Mouse (Mus musculus) midbrain, embryonic 15.5 days (tissue): Measurements from ENCODE around the gene Coro7. TPM values are rescaled to one million over a fixed set of nuclear protein-coding genes. Genes with fewer than 3 reads are reported as not detected.

Experiments
- ATAC-seq: fragments of 200-750 bp; cut with Nextera tagmentation; replicated peaks from 2 replicates; pipeline ENCODE4 v1.8.0; 2017; ENCODE audit warnings: moderate TSS enrichment
- H3K27ac ChIP-seq: fragments of 300-500 bp; sonication (generic); 2 replicates; pipeline ENCODE4 v1.5.1; 2015; ENCODE audit warnings: mild to moderate bottlenecking, inconsistent platforms
- H3K27me3 ChIP-seq: fragments of 300-500 bp; sonication (generic); replicated peaks from 2 replicates; pipeline ENCODE4 v1.6.1; 2015; ENCODE audit warnings: inconsistent platforms
- H3K36me3 ChIP-seq: fragments of 300-500 bp; sonication (generic); replicated peaks from 2 replicates; pipeline ENCODE4 v1.6.1; 2015; ENCODE audit warnings: inconsistent platforms
- H3K4me1 ChIP-seq: fragments of 300-500 bp; sonication (generic); 2 replicates; pipeline ENCODE4 v1.6.1; 2015; ENCODE audit warnings: inconsistent platforms
- H3K4me2 ChIP-seq: fragments of 300-500 bp; sonication (generic); 2 replicates; pipeline ENCODE4 v1.6.1; 2015; ENCODE audit warnings: inconsistent platforms, mild to moderate bottlenecking, moderate library complexity
- H3K4me3 ChIP-seq: fragments of 300-500 bp; sonication (generic); 2 replicates; pipeline ENCODE4 v1.5.1; 2015; ENCODE audit warnings: mild to moderate bottlenecking, inconsistent platforms
- H3K9ac ChIP-seq: fragments of 300-500 bp; sonication (generic); 2 replicates; pipeline ENCODE4 v1.6.1; 2015; ENCODE audit warnings: mild to moderate bottlenecking, inconsistent platforms
- H3K9me3 ChIP-seq: fragments of 300-500 bp; sonication (generic); 2 replicates; pipeline ENCODE4 v1.6.1; 2016; ENCODE audit warnings: inconsistent platforms
- WGBS: fragments of 180-500 bp; shearing (Covaris S2); methylation state at CpG from one replicate; pipeline ENCODE4 v1.1.7; 2015; ENCODE audit warnings: mixed read lengths; 5-methylcytosine and 5-hydroxymethylcytosine counted together
- polyA plus RNA-seq: library from polyadenylated mRNA; unstranded; fragments of >200 nt; fragmentation: Nextera tagmentation; extraction: Ambion mirVana; gene quantifications from 2 replicates; pipeline ENCODE4 v1.2.1, GENCODE M21; 2015

The Coro7 gene
- polyA plus RNA-seq, 1 experiment from 2014 or later: 33.2 TPM

DNA sequence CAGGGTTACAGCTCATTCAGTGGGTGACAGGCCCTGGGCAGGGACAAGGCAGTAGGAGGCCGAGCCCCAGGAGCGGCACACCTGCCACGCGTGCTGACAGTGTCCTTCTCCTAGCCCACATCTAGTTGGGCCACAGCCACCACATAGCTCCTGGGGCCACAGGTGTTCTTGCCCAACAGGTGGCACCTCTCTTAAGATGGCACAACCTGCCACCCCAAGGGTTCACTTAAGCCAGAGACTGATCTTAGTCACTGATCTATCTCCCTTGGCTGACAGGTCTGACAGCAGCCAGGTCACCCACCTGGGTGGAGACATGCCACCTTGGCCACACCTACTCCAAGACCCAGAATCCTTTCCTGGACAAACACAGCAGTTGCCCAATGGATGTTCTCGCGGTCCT, 36.6 kb downstream of the Coro7 start:
- H3K27me3 ChIP-seq: no peaks in the 10 kb centered on the region
- H3K4me2 ChIP-seq: no peak overlapping the region
- H3K4me1 ChIP-seq: peaks cover 28% of the 10 kb centered on the region
- H3K9me3 ChIP-seq: no peaks in the 10 kb centered on the region
- H3K36me3 ChIP-seq: no peaks in the 10 kb centered on the region
- no peak overlapping the region for H3K27ac ChIP-seq
- no peak for ATAC-seq
- no peak overlapping the region for H3K4me3 ChIP-seq
- 90% methylated on average over 6 of the region's 6 CpGs for WGBS
- no peak overlapping the region for H3K9ac ChIP-seq

DNA sequence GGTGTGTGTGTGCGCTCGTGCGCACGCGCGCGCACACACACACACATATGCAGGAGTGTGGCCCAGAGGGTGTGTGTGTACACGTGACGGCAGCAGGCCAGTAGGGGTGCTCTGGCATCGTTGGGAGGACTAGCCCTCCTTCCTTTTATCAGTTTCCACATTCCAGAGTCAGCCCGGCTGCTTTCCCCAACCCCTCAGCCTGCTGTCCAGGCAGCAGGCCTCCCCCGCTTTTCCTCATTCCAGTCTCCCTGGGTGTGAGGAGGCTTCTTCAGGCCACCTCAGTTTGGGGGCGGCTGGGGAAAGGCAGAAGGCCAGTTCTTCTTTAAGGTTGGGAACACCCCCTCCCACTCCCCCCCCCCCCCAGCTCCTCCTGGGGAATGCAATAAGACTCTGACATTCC, 37.4 kb downstream of the Coro7 start:
- Histone ChIP-seq H3K4me3 (no peak overlapping the region), H3K4me1 (peaks cover 28% of the 10 kb centered on the region), H3K36me3 (no peaks in the 10 kb centered on the region; the same call in 1 of the 2 replicates), H3K27me3 (no peaks in the 10 kb centered on the region), H3K9ac (no peak overlapping the region), H3K4me2 (no peak overlapping the region), H3K9me3 (no peaks in the 10 kb centered on the region), H3K27ac (peak overlapping the region; percentile 14; the same call in 1 of the 2 replicates)
- no peak for ATAC-seq
- 42% methylated on average over 13 of the region's 13 CpGs for WGBS

GRCm38 (mm10) chr16:4641119-4641838, 38.3 kb downstream of the Coro7 start:
- ATAC-seq: no peak
- no peaks in the 10 kb centered on the region; the same call in 1 of the 2 replicates for H3K36me3 ChIP-seq
- H3K9ac ChIP-seq: no peak overlapping the region
- no peaks in the 10 kb centered on the region for H3K27me3 ChIP-seq
- peak overlapping the region; percentile 61 for H3K4me2 ChIP-seq
- 57% methylated on average over 3 of the region's 3 CpGs for WGBS
- H3K4me3 ChIP-seq: no peak overlapping the region
- H3K27ac ChIP-seq: no peak overlapping the region
- no peaks in the 10 kb centered on the region for H3K9me3 ChIP-seq
- peaks cover 28% of the 10 kb centered on the region for H3K4me1 ChIP-seq

GRCm38 (mm10) chr16:4640267-4641005, 39.1 kb downstream of the Coro7 start:
- peaks cover 28% of the 10 kb centered on the region for H3K4me1 ChIP-seq
- peak; percentile 38 for ATAC-seq
- no peak overlapping the region for H3K27ac ChIP-seq
- 13% methylated on average over 17 of the region's 17 CpGs for WGBS
- H3K9ac ChIP-seq: peak overlapping the region; percentile 27; the same call in 1 of the 2 replicates
- peak overlapping the region; percentile 43 for H3K4me3 ChIP-seq
- H3K9me3 ChIP-seq: no peaks in the 10 kb centered on the region
- H3K27me3 ChIP-seq: no peaks in the 10 kb centered on the region
- H3K4me2 ChIP-seq: peak overlapping the region; percentile 61
- no peaks in the 10 kb centered on the region; the same call in 1 of the 2 replicates for H3K36me3 ChIP-seq

DNA sequence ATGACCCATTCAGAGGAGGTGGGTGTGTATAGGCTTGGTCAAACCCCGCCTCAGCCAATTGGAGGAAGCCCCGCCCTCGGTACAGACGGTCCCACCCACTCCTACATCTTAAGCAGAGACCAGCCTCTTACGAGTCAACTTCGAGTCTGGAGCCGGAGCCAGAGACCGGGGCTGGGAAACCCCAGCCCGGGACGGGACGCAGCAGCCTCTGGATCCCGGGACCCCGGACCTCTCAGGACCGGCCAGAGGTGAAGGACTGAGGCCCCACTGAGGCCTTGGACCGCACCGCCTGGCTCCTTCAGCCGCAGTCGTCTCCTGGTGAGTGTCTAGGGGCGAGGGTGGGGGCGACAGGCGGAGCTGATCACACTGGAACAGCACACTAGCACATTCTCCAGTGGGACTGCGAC, 39.7 kb downstream of the Coro7 start, which contains the start of the genes Vasn and Dnaja3:
Gene Vasn (plus strand): TSS at position 111 of the 407 bp plus-strand sequence.
Gene Dnaja3 (plus strand): TSS at position 159 of the 407 bp plus-strand sequence.
- H3K4me1 ChIP-seq: peaks cover 28% of the 10 kb centered on the region
- H3K27ac ChIP-seq: no peak within 1 kb of the TSS
- H3K36me3 ChIP-seq: no peaks in the 10 kb centered on the region; the same call in 1 of the 2 replicates
- peak within 1 kb of the TSS; percentile 27; the same call in 1 of the 2 replicates for H3K9ac ChIP-seq
- WGBS: 4% methylated on average over 22 of the region's 22 CpGs
- no peaks in the 10 kb centered on the region for H3K27me3 ChIP-seq
- peak within 1 kb of the TSS; percentile 61 for H3K4me2 ChIP-seq
- ATAC-seq: peak; percentile 91
- no peaks in the 10 kb centered on the region for H3K9me3 ChIP-seq
- peak within 1 kb of the TSS; percentile 43 for H3K4me3 ChIP-seq

GRCm38 (mm10) chr16:4638891-4639390, 40.6 kb downstream of the Coro7 start:
- 94% methylated on average over 3 of the region's 3 CpGs for WGBS
- H3K4me1 ChIP-seq: peaks cover 28% of the 10 kb centered on the region
- H3K9ac ChIP-seq: no peak overlapping the region
- no peaks in the 10 kb centered on the region; the same call in 1 of the 2 replicates for H3K36me3 ChIP-seq
- H3K27me3 ChIP-seq: no peaks in the 10 kb centered on the region
- H3K4me2 ChIP-seq: no peak overlapping the region
- H3K4me3 ChIP-seq: no peak overlapping the region
- ATAC-seq: no peak
- no peak overlapping the region for H3K27ac ChIP-seq
- no peaks in the 10 kb centered on the region for H3K9me3 ChIP-seq

DNA sequence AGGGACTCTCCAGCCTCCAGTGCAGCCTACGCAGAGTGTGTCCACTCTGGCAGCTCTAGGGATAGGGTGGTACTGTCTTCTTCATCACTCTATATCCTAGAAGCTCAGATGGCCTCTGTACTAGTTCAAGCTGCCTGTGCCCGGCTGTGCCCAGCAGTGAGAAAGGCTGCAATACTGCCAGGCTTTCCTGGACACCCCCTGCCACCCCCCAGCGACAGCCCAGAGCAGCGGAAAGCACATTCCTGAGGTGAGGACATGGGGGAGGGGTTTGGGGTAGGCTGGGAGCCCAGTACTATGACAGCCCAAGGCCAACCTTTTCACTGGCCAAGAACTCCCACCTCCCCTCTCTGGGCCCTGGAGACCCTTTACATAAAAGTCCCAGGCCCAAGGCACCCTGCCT, 43.8 kb downstream of the Coro7 start:
- H3K27ac ChIP-seq: no peak overlapping the region
- no peaks in the 10 kb centered on the region for H3K27me3 ChIP-seq
- 73% methylated on average over 4 of the region's 4 CpGs for WGBS
- no peak overlapping the region for H3K4me3 ChIP-seq
- ATAC-seq: no peak
- no peak overlapping the region for H3K4me2 ChIP-seq
- H3K9ac ChIP-seq: no peak overlapping the region
- H3K9me3 ChIP-seq: no peaks in the 10 kb centered on the region
- H3K4me1 ChIP-seq: peaks cover 12% of the 10 kb centered on the region
- H3K36me3 ChIP-seq: no peaks in the 10 kb centered on the region; the same call in 1 of the 2 replicates

DNA sequence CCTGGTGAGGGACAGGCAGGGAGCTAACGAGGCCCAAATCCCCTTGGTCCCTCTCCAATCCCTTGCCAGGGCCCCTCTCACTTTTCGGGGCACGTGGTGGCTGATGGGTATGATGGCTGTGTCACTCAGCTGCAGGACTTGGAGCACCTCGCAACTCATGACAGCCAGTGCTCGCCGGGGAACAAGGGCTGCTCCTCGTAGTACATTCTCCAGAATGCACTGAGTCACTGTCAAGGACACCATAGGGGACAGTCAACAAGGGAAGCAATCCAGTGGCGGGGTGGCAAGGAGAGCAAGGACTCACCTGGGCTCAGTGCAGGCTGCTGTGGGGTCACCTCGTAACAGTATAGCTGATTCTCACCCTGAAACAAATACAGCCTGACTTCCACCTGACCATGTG, 44.9 kb downstream of the Coro7 start:
- Histone ChIP-seq H3K4me1 (peaks cover 4% of the 10 kb centered on the region; the same call in 1 of the 2 replicates), H3K9me3 (no peaks in the 10 kb centered on the region), H3K4me3 (no peak overlapping the region), H3K27ac (no peak overlapping the region), H3K9ac (no peak overlapping the region), H3K36me3 (no peaks in the 10 kb centered on the region; the same call in 1 of the 2 replicates), H3K27me3 (no peaks in the 10 kb centered on the region), H3K4me2 (no peak overlapping the region)
- ATAC-seq: no peak
- 87% methylated on average over 9 of the region's 9 CpGs for WGBS

DNA sequence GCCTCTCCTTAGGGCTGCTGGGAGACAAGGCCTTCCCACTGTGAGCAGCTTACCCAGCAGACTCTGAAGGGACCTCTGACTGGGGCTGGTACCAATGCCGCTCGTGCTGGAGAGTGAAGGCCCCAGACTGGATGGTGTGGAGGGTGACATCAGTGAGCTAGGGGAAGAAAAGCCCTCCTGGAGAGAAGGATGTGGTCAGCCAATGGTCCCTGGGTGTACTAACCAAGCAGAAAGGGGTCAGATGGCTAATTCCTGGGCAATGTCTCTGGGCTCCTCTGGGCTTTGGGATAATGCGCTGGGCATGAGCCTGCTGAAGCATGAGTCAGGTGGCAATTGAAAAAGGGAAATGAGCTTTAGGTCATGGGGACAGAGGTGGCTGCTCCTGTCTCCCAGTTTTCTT, 45.9 kb downstream of the Coro7 start:
- Histone ChIP-seq H3K9me3 (no peaks in the 10 kb centered on the region), H3K27me3 (no peaks in the 10 kb centered on the region), H3K36me3 (peaks cover 2% of the 10 kb centered on the region; the same call in 1 of the 2 replicates), H3K4me3 (no peak overlapping the region), H3K4me1 (no peaks in the 10 kb centered on the region), H3K4me2 (no peak overlapping the region), H3K9ac (no peak overlapping the region), H3K27ac (no peak overlapping the region)
- WGBS: 86% methylated on average over 3 of the region's 3 CpGs
- ATAC-seq: no peak

DNA sequence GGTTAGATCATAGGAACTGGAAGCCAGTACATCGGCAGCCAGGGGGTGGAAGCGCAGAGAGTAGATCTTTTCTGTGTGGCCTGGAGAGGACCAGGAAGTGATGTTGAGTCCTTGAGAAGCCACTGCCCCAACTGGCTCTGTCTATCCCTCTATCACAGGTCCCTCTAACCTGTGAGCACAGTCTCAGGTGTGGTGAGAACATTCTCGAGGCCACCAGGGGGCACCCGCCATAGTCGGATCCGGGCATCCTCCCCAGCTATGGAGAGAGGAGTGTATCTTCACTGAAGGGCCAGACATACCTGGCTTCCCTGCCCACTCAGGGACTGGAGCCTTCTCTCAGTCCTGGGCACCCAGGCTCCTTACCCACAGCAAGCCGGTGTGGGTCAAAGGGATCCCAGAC, 47.5 kb downstream of the Coro7 start:
- no peak overlapping the region for H3K4me3 ChIP-seq
- no peak overlapping the region for H3K4me2 ChIP-seq
- no peaks in the 10 kb centered on the region for H3K4me1 ChIP-seq
- no peaks in the 10 kb centered on the region for H3K9me3 ChIP-seq
- H3K9ac ChIP-seq: no peak overlapping the region
- 45% methylated on average over 7 of the region's 7 CpGs for WGBS
- H3K36me3 ChIP-seq: peaks cover 6% of the 10 kb centered on the region; the same call in 1 of the 2 replicates
- H3K27me3 ChIP-seq: no peaks in the 10 kb centered on the region
- H3K27ac ChIP-seq: no peak overlapping the region
- ATAC-seq: 0 out of 2 replicates have a peak, but pooled peaks have one; percentile 31

DNA sequence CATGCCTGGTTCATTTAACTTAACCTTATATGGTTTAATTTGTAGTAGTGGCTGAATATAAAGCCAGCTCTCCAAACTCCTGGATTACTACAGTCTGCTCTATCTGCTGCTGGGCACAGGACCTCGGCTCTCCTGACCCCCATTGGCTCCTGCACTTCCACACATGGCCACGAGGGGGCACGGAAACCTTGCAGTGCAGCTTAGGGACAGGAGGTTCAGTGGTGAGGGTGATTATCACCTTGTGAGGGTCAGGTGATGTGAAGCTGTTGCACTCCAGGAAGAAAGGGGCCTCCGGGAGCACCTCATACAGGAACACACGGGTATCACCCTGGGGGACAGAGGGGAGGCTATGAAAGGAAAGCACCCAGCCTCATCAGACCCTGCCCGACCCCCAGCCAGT, 49.6 kb downstream of the Coro7 start:
- H3K9me3 ChIP-seq: no peaks in the 10 kb centered on the region
- peaks cover 6% of the 10 kb centered on the region; the same call in 1 of the 2 replicates for H3K36me3 ChIP-seq
- H3K27me3 ChIP-seq: no peaks in the 10 kb centered on the region
- H3K4me1 ChIP-seq: peaks cover 5% of the 10 kb centered on the region
- no peak overlapping the region for H3K4me2 ChIP-seq
- no peak overlapping the region for H3K4me3 ChIP-seq
- 30% methylated on average over 6 of the region's 6 CpGs for WGBS
- ATAC-seq: 0 out of 2 replicates have a peak, but pooled peaks have one; percentile 7
- no peak overlapping the region for H3K9ac ChIP-seq
- no peak overlapping the region for H3K27ac ChIP-seq

DNA sequence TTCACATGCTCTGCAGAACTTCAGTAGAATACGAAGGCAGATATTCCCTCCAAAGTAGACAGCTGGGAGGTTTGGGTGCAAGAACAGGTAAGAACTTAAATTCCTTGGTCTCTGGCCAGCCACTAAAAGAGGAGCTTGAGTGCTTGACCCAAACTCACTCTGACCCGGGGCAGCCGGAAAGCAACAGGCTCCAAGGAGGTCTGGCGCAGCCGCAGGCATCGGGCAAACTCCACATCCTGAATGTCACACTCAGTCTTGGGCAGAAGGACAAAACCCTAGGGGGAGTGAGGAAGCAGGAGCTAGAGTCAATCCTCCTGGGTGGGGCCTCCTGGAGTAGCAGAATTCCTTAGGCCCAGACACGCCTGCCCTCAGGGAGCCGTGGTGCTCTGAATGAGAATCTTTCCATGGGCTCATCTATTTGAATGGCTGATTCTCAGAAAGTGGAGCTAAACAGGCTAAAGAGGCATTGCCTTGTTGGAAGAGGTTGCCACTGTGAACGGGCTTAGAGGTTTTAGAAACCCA, 50.6 kb downstream of the Coro7 start:
- no peak overlapping the region for H3K27ac ChIP-seq
- H3K9ac ChIP-seq: no peak overlapping the region
- H3K36me3 ChIP-seq: peaks cover 6% of the 10 kb centered on the region; the same call in 1 of the 2 replicates
- ATAC-seq: no peak
- no peak overlapping the region for H3K4me2 ChIP-seq
- H3K4me3 ChIP-seq: no peak overlapping the region
- WGBS: 90% methylated on average over 9 of the region's 9 CpGs
- no peaks in the 10 kb centered on the region for H3K27me3 ChIP-seq
- no peaks in the 10 kb centered on the region for H3K9me3 ChIP-seq
- peaks cover 6% of the 10 kb centered on the region for H3K4me1 ChIP-seq
